Mouse (Mus musculus): ENCODE measurements around the gene Ccng1.
A peak's percentile ranks its signal among the peaks of the same experiment; 100 is the strongest.

The Ccng1 gene

DNA sequence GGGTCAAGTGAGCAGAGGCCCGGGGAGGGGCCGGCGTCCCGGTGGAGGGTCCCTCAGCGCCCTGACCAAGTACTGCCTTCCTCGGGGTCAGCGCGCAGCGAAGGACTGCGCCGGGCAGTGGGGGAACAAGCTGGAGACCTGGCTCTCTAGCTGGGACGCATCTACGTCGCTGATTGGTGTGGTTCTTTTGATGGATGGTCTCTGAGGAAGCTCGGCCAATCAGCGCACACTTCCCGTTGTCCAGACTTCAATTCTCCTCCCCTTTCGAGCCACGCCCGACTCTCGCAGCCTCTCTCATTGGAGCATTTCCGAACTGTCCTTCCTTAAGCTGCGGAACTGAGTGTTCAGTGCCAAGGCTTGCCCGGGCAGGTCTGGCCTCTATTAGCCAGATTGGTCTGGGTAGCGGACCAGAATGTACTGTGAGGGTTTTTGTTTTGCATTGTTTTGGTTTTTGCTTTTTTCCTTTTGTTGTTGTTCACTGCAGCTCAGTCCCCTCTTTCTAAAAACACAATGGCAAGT, at the start of gene Ccng1:
Ccng1 (minus strand) TSS at position 203 of the 519 bp plus-strand sequence.
- DNase-seq = peak; percentile 91

DNA sequence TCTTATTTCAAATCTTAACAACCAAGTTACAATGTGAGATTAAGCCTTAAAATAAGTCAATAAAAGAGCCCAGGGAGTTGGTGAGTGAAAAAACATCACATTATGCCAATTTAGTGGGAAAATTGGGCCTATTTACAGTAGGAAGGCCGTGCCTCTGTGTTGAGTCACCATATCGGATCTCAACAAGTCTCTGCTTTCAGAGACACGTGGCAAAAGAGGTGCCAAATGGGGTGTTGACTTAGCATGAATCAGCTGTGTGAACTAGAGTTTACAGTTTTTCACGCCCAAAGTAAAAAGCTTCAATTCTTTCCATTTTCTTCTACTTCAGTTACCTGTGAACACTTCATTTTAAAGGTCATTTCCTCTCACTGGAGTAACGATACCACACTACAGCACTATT, 35.2 kb upstream of the Ccng1 start:
- no peak for DNase-seq

DNA sequence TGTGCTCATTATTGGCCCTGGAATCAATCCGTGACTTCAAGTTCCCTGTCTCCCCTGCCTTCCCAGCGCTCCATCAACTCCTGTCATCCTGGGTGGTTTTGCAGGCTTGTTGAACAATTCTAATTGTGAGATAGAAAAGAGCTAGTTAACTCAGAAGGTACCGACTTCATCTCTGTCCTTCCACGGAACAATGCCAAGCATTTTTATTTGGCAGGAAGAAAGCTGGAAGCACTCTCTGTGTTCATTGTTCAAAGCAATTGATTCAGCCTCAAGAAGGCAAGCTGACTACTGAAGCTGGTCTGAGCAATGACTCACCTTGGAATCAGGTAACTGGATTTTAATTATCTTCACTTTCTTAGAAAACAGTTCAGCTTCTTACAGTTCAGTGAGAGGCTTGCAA, 34.6 kb upstream of the Ccng1 start:
- no peak for DNase-seq

DNA sequence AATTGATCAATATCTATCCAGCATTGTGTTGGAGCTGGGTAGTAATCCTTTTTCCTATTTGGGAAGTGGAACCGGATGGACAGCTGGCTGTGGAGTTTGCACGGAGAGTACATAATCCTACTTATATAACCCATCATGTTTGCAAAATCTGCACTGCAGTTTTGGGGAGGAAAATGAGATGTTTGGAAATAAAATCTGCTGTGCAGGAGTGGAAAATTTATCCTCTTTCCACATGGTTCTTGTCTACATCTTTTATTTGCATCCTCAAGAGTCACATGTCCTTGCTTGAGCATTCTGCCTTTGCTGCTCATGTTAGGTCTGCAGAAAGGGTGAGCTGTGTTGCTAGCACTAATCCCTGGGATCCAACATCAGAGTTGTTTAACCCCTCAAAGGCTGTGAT, 31.8 kb upstream of the Ccng1 start:
- DNase-seq = no peak

DNA sequence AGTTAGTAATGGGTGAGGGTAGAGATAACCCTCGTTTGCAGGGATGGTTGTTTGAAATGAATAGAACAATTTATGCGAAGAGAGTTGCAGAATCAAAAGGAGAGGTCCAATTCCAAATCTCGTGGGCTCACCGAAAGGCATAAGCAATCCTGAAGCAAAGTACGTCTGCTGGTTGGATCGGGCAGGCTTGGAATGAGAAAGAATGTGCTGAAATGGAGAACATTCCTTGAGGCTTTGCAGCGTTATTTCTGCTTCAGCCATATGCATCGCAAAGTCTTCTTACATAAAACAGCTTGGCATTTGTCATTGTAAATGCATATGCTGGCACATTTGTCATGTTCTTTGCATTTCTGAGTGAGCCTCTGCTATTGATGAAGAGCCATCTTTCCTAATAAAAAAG, 29.2 kb upstream of the Ccng1 start:
- no peak for DNase-seq

DNA sequence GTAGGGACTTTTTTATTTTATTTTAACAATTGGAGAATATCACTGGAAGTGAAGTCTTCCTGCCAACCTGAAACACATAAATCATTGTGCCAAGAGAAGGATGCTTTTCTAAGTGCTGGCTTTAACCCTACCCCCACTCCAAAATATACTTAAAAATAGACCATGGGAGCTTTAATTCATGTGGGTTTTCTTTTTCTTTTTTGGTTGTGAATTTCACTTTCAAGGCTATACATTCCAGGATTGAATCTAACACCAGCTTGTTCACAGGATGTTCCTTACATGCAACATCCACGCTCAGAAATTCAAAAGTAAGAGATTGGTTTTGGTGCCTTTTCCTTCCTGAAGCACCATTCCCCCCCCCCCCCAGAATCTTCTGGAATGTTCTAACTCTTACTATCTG, 28.2 kb upstream of the Ccng1 start:
- DNase-seq = no peak

DNA sequence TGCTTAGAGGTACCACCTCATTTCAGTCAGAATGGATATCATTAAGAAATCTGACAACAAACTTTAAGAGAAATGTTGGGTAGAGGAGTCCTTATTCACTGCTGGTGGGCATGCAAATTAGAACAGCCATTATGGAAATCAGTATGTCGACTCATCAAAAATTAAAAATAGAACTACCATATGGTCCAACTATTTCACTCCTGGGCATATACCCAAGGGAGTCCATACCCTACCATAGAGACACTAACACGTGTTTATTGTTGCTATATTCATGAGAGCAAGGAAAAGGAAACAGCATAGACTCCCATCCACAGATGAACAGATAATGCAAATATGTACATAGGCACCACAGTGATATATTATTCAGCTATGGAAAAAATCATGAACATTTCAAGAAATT, 26.7 kb upstream of the Ccng1 start:
- no peak for DNase-seq

DNA sequence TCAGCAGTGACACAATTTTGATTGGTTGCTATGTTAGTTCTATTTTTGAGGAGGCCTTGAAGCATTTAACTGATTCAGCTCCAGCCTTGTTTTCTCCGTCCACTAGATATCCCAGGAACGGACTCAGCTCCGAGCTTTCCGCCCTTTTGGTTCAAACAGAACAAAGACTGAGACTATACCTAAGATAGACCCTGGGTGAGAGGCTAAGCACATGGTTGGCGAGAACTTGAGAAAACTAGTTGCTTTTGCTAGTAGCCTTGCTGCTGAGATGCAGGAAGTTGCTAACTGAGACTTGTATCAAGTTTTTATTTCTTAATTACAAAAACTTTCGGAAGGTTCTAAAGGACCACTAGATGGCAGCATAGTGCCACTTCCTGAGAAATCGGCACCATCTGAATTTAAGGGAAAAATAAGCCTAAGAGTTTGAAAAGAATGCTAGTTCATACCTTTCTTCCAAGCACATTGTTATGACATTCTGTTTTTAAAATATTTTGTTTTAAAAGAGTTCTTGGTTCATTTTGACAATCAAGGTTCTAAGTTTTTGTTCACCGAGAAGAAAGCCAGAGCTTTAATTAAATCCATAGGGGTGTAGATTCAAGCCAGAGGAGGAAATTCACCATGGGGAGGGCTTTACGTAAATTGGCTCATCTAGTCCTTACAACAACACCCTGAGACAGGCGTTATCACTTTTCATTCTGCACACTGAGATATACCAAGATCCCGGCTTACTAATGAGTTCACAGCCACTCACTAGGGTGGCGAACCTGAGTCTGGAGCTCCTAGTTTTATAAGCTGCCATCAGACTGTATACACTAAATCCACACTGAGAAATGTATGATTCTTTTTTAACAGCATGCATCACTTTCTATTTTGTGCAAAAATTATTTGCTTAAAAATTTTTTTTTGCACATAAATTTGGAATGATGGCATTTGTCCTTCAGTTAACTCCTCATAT, 20.5 kb upstream of the Ccng1 start:
- peak; percentile 15 for DNase-seq

DNA sequence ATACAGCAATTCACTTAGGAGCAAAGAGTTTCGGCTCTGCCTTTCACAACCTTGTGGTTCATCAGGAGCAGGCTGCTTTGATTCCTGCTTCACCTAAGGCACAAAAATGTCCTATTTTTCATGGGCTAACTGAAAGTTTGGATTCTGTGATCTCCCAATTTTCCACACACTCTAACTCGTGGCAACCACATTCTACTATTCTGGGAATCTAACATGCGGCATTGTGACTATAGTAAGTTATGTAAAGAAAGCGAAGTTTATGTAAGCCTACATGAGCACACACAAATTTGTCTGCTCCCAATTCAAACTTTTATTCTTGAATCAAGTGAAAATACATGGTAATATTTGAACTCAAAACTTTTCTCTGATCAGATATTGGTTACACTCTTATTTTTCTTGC, 9.6 kb upstream of the Ccng1 start:
- no peak for DNase-seq

DNA sequence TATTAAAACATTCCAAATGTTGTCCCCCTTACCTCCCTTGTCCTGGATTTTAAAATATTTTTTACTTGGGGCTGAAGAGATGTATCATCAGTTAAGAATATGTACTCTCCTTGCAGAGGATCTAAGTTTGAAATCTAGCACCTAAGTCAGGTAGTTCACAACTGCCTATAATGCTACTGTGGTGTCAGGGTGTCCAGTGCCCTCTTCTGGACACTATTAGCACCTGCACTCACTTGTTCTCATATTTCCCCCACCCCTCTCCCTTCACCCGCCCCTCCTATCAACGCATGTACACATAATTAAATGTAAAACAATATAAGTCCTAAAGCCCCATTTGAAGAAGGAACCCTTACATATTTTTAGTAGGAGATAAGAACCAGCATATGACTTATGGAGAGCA, 8.3 kb upstream of the Ccng1 start:
- no peak for DNase-seq

DNA sequence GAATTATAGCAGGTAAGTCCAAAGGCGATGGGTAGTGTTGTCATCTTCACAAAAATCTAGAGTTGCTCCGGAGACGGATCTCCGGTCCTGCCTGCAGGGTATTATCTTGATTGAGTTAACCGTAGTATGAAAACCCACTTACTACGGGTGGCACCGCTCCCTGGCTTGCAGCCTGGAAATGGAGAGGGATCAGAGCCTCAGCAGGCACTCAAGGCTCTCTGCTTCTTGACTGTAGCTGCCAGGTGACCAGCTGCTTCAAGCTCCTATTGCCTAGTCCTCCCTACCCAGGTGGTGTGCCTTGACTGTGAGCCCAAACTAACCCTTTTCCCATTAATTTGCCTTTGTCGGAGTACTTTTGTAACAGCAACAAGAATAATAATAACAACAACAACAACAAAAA, 4.8 kb upstream of the Ccng1 start:
- DNase-seq = no peak

DNA sequence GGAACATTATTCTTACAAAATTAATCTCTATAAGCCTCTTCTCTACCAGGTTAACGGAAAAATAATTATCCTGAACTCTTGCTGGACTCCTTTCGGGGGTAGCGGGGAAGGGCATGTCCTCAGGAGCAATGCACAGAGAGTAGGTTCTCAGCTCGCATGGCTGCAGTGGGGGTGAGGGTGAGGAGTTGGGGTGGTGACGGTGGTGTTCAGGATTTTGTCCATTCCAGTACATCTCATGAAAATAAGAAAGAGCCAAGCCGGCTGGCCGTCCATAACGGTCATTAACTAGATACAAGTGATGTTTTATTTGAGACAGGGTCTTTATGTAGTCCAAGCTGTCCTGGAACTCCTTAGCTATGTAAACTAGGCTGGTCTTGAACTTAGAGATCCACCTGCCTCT, 857 bp upstream of the Ccng1 start:
- DNase-seq = no peak

DNA sequence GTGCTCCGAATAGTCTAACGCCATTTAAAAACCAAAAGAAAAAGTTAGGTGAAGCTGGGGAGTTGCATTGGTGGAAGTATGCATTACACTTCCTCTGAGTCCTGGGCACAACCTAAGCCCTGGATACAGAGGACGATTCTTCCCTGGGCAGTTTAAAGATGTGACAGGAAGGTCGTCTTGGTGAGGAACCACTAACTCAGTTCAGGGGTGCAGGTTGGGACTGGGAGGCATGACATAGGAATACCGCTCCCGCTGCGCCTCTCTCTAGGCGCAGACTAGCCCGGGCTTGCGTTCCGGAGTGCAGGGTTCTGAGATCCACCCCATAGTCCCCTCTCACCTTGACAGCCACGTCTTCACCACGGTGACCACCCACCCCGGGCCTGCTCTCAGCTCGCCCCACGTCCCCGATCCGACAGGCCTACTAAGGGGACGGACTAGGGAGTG, 425 bp downstream of the Ccng1 start:
- DNase-seq = no peak

DNA sequence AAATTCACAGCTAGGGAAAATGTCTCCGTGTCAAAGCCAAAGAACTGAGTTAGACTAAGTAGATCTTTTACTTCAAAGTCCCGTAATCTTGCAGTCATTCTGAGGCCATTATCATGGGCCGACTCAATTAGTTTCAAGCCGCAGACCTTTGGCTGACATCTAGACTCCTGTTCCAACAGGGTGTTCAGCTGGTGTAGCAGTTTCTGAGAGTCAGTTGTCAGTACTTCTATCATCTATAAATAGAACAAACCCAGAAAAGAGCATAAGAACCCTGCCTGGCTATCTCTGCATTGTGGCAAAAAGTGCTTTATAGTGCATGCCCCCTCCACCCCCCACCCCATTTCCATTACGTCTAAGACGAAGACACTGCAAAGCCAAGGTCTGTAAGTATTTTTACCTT, 1.3 kb downstream of the Ccng1 start:
- no peak for DNase-seq

DNA sequence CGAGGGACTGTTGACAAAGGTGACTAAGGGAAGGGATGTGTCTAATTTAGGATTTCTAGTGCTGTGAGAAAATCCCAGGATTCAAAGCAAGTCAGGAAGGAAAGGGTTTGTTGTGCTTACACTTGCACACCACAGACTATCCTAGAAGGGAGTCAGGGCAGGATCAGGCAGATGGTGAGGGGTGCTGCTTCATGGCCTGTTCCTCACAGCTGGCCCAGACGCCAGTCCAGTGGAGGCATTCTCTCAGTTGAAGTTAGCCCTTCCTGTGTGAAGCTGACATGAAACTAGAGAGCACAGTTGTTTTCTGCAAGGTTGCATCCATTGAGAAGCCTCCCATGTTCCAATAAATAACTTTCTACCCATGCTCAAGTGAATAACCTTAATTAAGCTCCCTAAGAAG, 7.4 kb downstream of the Ccng1 start:
- DNase-seq = no peak

DNA sequence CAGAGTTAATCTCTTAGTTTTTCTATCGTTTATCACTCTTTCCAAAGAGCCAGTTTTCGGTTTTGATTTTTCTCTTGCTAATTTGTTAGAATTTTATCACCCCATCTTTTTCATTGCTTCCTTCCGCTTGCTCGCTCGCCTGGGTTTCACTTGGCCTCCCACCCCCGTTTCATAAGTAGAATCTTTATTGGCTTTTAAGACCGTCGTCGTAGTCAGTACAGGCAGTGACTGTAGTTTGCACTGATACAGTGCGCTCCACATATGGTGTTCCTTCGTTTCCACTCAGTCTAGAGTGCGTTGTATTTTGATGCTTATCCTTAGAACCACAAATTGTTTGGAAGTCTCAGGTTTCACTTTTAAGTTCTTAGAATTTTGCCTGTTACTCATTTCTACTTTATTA, 8.8 kb downstream of the Ccng1 start:
- no peak for DNase-seq

DNA sequence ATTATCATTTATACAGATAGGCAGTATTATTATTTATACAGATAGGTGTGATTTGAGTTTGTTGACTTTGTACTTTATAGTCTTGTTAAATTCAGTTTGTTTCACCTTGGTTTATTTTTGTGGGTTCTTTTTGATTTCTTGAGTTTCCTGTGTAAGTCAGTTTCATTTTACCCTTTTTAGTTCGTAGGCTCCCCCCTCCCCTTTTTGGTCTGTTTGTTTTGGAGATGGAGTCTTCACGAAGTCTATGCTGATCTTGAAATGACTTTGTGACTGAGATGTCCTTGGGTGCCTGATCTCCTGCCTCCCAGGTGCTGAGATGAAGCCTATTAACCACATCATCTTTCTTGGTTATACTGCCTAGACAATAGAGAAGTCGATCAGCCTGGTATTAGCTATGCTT, 10.8 kb downstream of the Ccng1 start:
- DNase-seq = no peak

DNA sequence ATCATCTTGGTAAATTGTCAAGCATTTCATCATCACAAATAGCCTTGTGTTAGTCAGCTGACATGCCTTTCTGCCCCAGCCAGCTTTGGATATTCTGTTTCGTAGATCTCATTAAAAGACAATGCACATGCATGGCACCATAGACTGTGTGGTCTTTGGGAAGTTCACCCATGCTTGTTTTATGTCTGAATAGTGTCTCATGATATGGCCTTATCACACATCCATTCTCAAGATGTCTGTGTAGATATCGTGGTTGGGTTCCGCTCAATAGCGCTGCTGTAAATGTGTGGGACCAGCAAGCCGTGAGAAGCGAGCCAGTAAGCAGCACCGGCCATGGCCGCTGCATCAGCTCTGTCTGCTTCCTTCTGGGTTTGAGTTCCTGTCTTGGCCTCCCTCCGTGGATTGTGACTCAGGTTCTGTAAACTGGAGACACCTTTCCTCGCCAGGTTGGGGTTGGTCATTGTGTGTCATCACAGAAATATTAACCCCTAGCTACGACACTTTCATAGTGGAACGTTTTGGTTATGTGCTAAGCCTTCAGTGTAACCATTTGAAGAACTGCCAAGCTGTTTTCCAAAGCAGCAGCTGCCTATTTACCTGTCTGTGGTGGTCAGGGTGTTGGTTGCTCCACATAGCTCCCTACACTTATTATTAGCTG, 13.4 kb downstream of the Ccng1 start:
- no peak for DNase-seq

DNA sequence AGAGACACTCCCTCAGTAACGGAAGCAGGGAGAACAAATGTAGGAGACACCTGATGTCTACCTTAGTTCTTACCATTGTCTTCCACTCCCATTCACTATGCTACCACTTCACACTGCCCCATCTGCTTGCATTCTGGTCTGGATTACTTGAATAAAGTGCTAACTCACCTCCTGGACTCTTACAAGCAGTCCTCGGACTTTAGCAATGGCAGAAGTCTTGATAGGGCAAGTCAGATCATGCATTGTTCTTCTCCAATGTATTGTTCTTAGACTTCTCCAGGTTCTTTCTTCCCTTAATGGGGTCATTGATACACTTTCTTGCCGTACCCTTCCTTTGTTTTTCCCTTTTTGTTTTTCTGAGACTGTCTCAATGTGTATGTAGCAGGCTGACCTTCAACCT, 17.7 kb downstream of the Ccng1 start:
- DNase-seq = no peak

DNA sequence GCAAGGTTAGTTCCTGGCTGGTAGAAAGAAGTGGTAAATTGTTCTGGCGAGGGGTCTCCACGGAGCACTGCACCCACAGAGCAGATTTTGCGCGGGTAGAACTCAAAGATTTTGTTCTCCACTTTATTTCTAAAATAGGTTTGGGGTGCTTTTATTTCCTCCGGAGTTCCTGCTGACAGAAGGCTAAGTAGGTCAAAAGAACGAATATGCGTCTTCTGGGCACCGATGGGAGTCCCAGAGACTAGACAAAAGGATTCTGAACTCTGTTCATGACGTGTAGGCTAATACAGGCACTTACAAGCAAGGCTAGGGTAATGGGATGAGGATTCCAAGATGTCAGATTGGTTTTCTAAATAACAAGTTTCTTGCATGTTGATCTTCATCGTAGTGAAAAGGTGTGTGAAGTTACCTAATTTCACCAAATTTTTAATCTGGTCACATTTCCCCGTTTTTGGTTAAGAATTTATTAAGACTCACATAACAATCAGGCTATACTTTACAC, 20.8 kb downstream of the Ccng1 start:
- DNase-seq = no peak

DNA sequence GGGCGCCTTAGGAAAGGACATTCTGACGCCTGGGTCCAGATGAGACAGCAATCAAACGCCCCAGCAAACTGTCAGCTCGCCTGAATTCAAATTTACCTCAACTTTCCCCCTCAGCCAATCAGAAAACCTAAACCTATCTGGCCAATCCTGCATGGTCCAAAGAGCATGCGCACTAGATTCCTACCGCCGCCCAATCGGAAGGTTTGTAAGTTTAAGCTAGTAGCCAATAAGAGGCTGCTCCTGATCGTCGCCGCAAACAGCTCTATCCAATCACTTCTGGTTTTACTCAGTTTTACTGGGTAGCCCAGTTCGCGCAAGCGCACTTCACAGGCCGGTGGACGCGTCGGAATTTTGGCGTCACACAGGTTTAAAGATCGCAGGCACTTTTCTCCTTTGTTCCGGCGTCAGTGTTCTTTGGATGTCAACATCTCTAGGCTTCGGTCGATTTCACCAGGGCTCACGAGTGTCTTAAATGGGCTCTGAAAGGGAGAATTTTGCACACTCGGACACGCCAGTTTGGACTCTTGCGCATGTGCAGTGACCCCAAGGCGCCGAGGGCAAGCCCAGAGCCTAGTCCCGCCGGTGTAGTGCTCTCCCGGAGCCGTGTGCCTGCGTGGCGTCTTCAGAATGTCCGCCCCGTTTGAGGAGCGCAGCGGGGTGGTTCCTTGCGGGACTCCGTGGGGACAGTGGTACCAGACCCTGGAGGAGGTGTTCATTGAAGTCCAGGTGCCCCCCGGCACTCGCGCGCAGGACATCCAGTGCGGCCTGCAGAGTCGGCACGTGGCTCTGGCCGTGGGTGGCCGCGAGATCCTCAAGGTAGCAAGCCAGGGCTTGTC, 21.6 kb downstream of the Ccng1 start, which contains the start of the genes Hmmr and Nudcd2:
Hmmr (minus strand) TSS at position 84 of the 836 bp plus-strand sequence.
Nudcd2 (plus strand) TSS at position 329 of the 836 bp plus-strand sequence.
- DNase-seq = peak; percentile 94

DNA sequence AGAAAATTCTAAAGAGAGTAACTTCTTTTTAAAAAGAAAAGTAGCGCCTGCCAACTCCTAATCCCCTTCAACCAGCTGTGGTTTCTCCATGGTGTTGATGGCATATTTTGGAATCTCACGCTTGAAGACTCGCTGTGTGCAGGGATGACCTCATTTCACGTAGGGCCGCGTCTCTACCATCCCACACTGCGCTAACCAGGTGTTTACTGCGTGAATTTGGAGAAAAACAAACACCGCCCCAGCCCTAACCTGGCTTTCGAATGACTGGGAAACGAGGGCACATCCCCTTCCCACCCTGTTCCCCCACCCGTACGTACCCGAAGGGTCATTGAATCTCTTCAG, 22.1 kb downstream of the Ccng1 start:
- no peak for DNase-seq

DNA sequence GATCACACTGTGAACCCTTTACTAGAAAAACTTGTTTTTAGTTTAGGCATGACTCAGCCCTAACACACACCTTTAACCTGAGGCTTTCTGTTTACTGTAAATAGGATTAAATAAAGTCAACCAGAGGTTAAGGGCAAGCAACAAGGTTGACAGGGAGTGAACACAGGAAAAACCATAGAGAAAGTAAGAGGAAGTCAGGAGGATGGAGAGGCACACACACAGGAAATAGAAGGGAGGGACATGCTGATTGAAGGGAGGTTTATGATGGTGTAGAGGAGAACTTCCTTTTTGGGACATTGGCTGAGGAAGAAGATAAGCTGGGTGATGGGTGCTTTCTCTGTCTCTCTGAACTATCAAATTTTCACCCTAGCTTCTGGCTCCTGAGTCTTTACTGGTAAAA, 36.8 kb downstream of the Ccng1 start:
- DNase-seq = no peak
